ENCODE assay signal across 25 mouse cellular contexts in the genomic region with DNA sequence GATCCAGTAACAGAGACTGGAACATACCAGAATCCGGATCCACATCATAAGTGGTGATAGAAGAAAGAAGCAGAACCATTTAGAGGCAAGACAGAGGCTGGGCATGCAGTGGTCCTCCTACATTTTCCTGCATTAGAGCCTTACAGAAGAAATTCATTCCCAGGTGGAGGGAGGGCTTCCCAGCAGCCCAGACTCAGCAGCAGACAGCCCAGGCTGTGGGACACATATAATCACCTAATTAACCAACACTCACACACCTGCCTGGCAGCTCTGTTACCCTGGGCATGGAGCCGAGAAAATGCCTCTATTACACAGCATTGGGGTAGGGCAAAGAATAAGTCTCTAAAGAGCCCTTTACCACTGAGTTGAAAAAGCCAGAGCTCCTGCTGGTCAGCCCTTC.
"Had no signal": no experiment of that assay in that cellular context is flagged by ENCODE, and none has a peak within 500 bp of the region (broad histone marks: within the 10 kb centered on the region; RNA-seq: fewer than 3 reads in every experiment).

No protein-coding gene starts in this region.

- H3K4me2 ChIP-seq: heart, embryonic 12.5 days; hindbrain, embryonic 12.5 days; hindbrain, embryonic 14.5 days; liver, embryonic 11.5 days; liver, embryonic 13.5 days; liver, embryonic 15.5 days had no signal

- H3K27ac ChIP-seq: gastrocnemius, adult 2 months; heart, adult 2 months; heart, embryonic 10.5 days; hindbrain, embryonic 10.5 days; hindbrain, embryonic 12.5 days; hindbrain, embryonic 14.5 days; layer of hippocampus, adult 2 months; left cerebral cortex, adult 2 months; liver, embryonic 13.5 days; liver, embryonic 15.5 days had no signal

- DNase-seq: gastrocnemius, adult 2 months; gastrocnemius, postnatal 10 days; gastrocnemius, postnatal 25 days; heart, adult 2 months; heart, postnatal 10 days; heart, postnatal 4 days; kidney, adult 18-20 months; kidney, adult 8-10 months; kidney, postnatal 10 days; kidney, postnatal 25 days; kidney, postnatal 4 days; liver; liver, embryonic 13.5 days had no signal

- H3K4me3 ChIP-seq: gastrocnemius, adult 2 months; heart, adult 2 months; heart, embryonic 10.5 days; heart, embryonic 12.5 days; hindbrain, embryonic 10.5 days; hindbrain, embryonic 12.5 days; layer of hippocampus, adult 2 months; left cerebral cortex, adult 2 months; liver, embryonic 13.5 days; liver, embryonic 15.5 days had no signal

- ATAC-seq: hindbrain, embryonic 16.5 days; inflammation-experienced regulatory T-cells, adult 6 months; intestine, postnatal 0 days had no signal

- H3K27me3 ChIP-seq: heart, embryonic 12.5 days; hindbrain, embryonic 12.5 days; liver, embryonic 13.5 days; liver, embryonic 15.5 days had no signal

- H3K36me3 ChIP-seq: heart, embryonic 10.5 days; heart, embryonic 12.5 days; hindbrain, embryonic 10.5 days; hindbrain, embryonic 12.5 days; liver, embryonic 13.5 days; liver, embryonic 15.5 days had no signal

- H3K4me1 ChIP-seq: heart, embryonic 10.5 days; heart, embryonic 12.5 days; hindbrain, embryonic 10.5 days; hindbrain, embryonic 12.5 days; liver, embryonic 13.5 days; liver, embryonic 15.5 days had no signal

- H3K9ac ChIP-seq: heart, embryonic 12.5 days; hindbrain, embryonic 12.5 days; hindbrain, embryonic 14.5 days; liver, embryonic 13.5 days; liver, embryonic 15.5 days had no signal

- H3K9me3 ChIP-seq: heart, embryonic 10.5 days; heart, embryonic 12.5 days; hindbrain, embryonic 10.5 days; hindbrain, embryonic 12.5 days; liver, embryonic 13.5 days; liver, embryonic 15.5 days had no signal
